Mouse (Mus musculus) adrenal gland, postnatal 14 days (tissue): ENCODE results near the gene Wdr37. TPM values are rescaled to one million over a fixed set of nuclear protein-coding genes. Genes with fewer than 3 reads are reported as not detected.

ENCODE experiments used
- DNase-seq: peaks from one replicate; pipeline ENCODE4 v3.0.0; 2021; ENCODE audit warnings: mixed read lengths
- total RNA-seq: library from RNA; stranded (reverse); gene quantifications from 2 replicates; pipeline ENCODE4 v1.2.3, GENCODE M21; 2021

Gene Wdr37
- total RNA-seq, 1 experiment from 2014 or later = 37.6 TPM

- DNase-seq = no peak
Observed at GRCm38 (mm10) chr13:8840941-8841340, 30.8 kb downstream of the Wdr37 start.

- peak; percentile 45 for DNase-seq
Observed at GRCm38 (mm10) chr13:8839937-8840336, 31.8 kb downstream of the Wdr37 start.

GRCm38 (mm10) chr13:8839111-8839510, 32.6 kb downstream of the Wdr37 start:
- DNase-seq = no peak

DNA sequence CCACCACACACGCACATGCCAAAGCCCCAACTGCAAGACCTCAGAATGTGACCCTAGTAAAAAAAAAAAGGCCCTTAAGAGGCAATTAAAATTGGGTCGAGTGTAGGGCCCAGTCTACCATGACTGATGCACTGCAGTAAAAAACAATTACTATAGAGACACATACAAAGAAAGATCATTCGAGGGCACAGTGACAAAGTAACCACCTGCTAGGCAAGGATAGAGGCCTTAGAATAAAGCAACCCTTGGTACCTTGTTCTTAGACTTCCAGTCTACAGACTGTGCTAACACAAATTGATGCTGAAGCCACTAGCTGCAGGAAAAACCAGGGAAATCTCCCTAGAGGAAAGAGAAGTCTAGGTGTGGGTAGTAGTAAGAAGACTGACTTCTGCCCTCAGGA, 33.3 kb downstream of the Wdr37 start:
- DNase-seq = no peak

DNA sequence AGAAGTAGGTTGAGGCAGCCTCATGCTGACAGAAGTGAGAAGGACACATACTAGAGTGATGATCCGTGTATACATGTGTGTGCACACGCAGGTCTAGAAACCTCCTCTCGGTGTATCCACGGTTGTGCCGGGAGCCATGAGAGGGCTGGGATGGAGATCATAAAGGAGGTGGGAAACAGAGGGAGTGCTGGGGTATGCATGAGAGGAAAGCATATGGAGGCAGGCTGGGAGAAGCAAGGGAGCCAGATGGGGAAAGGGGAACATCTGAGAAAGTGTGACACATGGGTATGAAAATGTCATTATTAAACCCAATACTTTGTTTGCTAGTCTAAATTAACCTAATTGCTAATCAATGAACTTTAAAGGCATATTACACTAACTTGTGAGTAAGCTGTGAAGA, 37.1 kb downstream of the Wdr37 start:
- DNase-seq = no peak

- no peak for DNase-seq
Observed at GRCm38 (mm10) chr13:8831546-8832251, 40.0 kb downstream of the Wdr37 start.

DNA sequence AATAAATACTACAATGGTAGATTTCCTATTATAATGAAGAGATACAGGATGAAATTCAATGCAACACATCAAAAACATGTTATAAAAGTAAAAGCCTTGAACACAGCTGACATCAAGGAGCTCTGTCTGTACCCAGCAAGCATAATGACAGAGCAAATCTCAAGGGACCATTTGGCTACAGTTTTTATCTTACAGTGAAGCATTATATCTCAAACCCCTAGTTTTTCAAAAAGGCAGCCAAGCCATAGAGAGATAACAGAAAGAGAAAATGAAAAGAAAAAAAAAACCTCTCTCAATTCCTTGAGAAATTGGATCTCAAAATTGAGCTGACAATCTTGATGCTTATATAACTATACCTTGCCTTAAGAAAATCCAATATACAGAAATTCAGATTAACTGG, 41.0 kb downstream of the Wdr37 start:
- no peak for DNase-seq

- no peak for DNase-seq
Observed at GRCm38 (mm10) chr13:8829784-8830183, 41.9 kb downstream of the Wdr37 start.

GRCm38 (mm10) chr13:8828946-8829345, 42.8 kb downstream of the Wdr37 start:
- DNase-seq = no peak

DNA sequence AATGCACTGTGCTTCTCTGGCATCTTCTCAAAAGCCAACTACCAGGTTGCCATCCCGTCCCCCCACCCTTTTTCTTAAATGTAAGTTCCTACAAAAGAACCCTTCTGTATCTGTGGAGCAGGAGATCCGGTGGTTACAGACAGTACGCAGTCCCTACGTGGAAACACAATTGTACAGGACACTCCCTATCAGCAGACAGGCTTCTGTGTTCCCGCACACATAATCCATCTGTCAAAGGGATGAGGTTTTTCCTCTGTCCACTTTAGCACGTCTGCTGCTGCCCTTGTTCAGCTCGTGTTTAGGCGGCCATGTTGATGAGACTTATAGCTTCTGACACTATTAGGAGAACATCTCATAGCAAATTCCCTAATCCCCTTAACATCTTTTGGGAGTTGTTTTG, 48.2 kb downstream of the Wdr37 start:
- no peak for DNase-seq

DNA sequence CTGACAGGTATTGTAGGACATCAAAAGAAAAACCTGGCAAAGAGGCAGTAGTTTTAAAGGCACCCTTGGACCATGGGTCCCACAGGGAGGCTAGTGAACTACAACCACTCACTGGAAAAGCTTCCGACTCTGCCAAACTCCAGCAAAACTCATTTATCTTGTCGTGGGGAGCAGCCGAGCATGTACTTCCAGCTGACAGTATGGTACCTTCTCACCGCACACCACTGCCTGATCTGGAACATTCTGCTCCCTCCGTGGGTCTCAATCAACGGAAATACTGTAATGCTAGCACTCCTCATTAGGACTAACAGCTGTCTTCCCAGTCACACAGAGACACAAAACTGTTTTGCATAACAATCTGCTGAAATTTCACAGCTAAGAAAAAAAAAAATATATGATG, 48.6 kb downstream of the Wdr37 start:
- DNase-seq = no peak

- no peak for DNase-seq
Observed at GRCm38 (mm10) chr13:8822201-8822600, 49.5 kb downstream of the Wdr37 start.

- no peak for DNase-seq
Observed at GRCm38 (mm10) chr13:8805931-8806330, 65.8 kb downstream of the Wdr37 start.

- no peak for DNase-seq
Observed at GRCm38 (mm10) chr13:8800576-8800975, 71.1 kb downstream of the Wdr37 start.

- DNase-seq = no peak
Observed at GRCm38 (mm10) chr13:8793217-8793616, 78.5 kb downstream of the Wdr37 start.

- peak; percentile 63 for DNase-seq
Observed at GRCm38 (mm10) chr13:8785185-8785584, 86.5 kb downstream of the Wdr37 start.

GRCm38 (mm10) chr13:8784308-8785061, 87.2 kb downstream of the Wdr37 start:
- no peak for DNase-seq

DNA sequence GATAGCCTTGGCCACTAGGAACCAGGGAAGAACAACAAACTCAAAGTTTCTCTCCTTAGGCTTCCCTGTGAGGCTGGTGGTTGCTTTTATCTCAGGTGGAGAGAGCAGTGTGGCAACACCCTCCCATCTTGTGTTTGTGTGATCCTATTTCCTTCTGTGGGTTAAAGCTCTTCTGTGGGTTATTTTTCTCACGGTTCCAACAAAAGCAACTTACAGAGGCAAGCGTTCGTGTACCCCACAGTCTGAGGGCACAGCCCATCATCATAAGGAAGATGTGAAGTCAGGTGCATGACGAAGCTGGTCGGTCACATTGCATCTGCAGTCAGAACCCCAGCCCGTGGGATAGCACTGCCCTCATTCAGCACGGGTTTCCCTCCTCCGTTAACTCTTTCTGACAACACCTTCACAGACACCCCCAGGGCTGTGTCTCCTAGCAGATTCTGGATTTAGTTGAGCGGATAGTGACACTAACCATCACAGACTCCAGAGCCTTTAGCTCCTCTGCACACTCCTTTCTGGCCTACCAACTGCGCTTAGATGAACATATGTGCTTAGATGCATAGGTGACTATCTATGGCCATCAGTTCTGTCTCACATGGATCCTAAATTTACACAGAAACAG, 87.9 kb downstream of the Wdr37 start:
- no peak for DNase-seq

DNA sequence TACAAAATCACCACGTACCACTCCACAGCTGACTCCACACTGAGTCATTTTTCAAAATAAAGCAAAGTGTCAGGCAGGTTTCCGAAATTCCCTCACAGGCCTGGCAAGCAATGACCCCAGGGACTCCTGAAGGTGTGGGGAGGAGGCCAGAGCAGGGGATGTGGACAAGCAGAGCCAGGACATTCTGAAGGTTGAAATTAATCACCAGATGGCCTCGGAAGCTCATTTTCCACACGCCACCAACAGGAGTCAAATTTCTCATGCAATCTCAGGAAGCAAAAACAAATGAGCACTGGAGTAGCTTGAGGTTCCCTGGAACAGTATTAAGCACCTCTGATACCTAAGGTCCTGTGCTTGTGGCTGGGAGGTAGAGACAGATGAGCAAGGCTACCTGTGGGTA, 89.1 kb downstream of the Wdr37 start:
- peak; percentile 37 for DNase-seq

DNA sequence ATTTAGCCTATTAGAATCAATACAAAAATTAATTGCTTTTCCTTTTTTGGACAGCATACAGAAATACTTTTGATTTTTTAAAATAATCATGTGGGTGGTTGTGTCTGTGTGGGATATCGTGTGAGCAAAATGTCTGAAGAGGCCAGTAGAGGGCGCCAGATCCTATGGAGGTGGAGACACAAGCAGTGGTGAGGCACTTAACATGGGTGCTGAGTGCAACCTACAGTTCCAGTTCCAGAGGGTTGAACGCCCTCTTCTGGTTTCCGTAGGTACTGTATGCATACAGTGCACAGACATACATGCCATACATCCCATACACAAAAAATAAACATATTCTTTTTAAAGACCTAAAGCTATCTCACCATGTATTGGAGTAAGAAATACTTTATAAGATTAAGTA, 91.3 kb downstream of the Wdr37 start:
- DNase-seq = peak; percentile 77

DNA sequence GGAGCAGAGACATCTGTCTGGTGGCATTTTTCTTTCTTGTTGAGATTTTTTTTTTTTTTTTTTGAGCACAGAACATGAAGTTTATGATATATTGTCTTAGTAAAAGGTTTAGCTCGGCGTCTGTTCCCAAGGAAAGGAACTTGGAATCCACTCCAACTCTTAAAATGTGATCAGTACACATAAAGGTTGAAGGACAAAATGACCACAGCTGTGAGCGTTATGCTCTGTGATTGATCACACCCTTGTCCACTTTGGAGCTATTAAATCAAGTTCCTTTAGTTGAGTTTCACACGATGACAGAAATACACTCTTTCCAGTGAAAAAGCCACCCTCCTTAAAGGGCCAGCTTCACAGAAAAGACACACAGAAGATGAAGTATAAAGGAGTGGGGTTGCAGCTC, 101.1 kb downstream of the Wdr37 start:
- DNase-seq = no peak

DNA sequence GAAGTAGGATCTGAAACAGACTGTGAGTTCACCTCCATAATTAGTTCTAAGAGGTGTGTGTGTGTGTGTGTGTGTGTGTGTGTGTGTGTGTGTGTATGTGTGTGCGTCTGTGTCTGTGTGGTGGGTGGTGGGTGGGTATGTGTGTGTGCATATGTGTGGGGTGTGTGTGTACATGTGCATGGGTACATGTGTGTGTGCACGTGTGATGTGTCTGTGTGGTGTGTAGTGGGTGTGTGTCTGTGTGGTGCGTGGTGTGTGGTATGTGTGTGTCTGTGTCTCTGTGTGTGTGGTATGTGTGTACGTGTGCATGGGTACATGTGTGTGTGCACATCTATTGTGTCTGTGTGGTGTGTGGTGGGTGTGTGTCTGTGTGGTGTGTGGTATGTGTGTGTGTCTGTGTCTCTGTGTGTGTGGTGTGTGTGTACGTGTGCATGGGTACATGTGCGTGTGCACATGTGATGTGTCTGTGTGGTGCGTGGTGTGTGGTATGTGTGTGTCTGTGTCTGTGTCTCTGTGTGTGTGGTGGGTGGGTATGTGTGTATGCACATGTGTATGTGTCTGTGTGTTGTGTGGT, 102.0 kb downstream of the Wdr37 start:
- no peak for DNase-seq

DNA sequence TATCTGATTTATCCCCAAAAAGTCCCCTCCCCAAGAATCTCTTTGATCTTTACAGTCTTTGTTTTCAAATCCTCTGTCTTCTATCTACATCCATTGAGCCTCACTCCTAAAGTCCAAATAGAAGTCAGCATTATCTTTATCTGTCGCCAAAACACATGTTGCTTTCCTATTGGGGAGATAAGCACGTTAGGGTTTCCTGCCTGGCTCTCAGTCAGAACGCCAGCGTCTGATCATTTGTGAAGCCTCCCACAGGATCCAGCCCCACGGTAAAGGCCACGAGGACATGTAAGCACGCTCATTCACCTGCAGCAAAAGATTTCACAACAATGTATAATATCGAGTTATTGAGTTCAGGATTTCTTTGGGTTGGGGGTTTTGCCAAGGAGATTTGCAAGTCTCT, 110.8 kb downstream of the Wdr37 start:
- no peak for DNase-seq
